Mouse (Mus musculus): ENCODE results near the gene Zfp651. TPM values are rescaled to one million over a fixed set of nuclear protein-coding genes. Genes with fewer than 3 reads are reported as not detected.

The Zfp651 gene
- polyA plus RNA-seq, 1 experiment from 2014 or later, result 0.89 TPM

DNA sequence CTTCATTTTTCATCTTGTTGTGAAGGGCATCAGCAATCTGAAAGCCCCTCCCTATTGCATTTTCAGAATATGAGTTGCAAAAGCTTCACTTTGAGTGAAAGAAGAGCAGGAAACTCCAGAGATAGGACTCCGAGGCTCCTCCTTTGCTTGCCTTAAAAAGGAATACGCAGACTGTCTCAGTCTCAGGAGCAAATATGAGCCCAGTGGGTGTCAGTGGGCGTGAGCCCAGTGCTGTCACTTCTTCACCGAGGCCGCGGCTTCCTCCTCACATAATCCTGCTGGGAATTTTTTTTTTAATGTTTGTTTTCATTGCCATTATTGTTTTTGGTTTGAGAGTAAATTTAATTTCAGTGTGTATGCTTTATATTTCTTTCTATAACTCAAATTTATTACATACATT lies 18.6 kb upstream of the Zfp651 start:
- no peak for ATAC-seq (ENCODE audit: low read depth)
- Histone ChIP-seq H3K9ac (ENCODE audit: low read depth, low read length) (no peak overlapping the region), H3K4me3 (ENCODE audit: low read depth, low read length) (no peak overlapping the region), H3K27ac (ENCODE audit: low read length) (no peak overlapping the region), H3K36me3 (ENCODE audit: control insufficient read depth, insufficient read depth) (peaks cover 33% of the 10 kb centered on the region), H3K4me2 (ENCODE audit: low read depth, low read length) (no peak overlapping the region), H3K4me1 (ENCODE audit: control insufficient read depth, low read depth, low read length) (no peaks in the 10 kb centered on the region), H3K9me3 (replicated peaks; ENCODE audit: control insufficient read depth, low read length) (no peaks in the 10 kb centered on the region), H3K27me3 (ENCODE audit: control insufficient read depth, insufficient read depth, low read depth, low read length) (no peaks in the 10 kb centered on the region)
- 86% methylated on average over 6 of the region's 6 CpGs for WGBS (ENCODE audit: insufficient replicate concordance)

DNA sequence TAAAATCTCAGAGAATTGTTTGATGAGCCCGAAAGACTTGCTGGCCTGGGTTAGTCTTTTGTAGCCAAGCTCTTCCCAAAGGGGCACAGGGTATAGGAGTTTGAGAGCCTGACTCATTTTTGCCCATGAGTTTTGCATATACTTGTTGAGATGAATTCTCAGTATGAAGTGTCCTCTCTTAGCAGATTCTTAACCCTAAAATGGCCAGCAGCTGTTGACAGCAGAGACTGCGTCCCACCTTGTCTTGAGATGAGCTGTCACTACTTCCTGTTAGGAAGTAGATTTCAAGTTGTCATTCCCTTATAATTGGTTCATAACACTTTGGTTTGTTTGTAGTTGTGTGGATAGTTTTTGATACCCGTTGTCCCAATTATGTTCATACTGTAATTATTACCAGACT lies 18.0 kb upstream of the Zfp651 start:
- Histone ChIP-seq H3K4me2 (ENCODE audit: low read depth, low read length) (no peak overlapping the region), H3K9ac (ENCODE audit: low read depth, low read length) (no peak overlapping the region), H3K4me1 (ENCODE audit: control insufficient read depth, low read depth, low read length) (no peaks in the 10 kb centered on the region), H3K27me3 (ENCODE audit: control insufficient read depth, insufficient read depth, low read depth, low read length) (no peaks in the 10 kb centered on the region), H3K36me3 (ENCODE audit: control insufficient read depth, insufficient read depth) (peaks cover 35% of the 10 kb centered on the region), H3K27ac (ENCODE audit: low read length) (no peak overlapping the region), H3K9me3 (replicated peaks; ENCODE audit: control insufficient read depth, low read length) (no peaks in the 10 kb centered on the region), H3K4me3 (ENCODE audit: low read depth, low read length) (no peak overlapping the region)
- ATAC-seq (ENCODE audit: low read depth), result no peak
- 83% methylated on average over 3 of the region's 3 CpGs for WGBS (ENCODE audit: insufficient replicate concordance)

DNA sequence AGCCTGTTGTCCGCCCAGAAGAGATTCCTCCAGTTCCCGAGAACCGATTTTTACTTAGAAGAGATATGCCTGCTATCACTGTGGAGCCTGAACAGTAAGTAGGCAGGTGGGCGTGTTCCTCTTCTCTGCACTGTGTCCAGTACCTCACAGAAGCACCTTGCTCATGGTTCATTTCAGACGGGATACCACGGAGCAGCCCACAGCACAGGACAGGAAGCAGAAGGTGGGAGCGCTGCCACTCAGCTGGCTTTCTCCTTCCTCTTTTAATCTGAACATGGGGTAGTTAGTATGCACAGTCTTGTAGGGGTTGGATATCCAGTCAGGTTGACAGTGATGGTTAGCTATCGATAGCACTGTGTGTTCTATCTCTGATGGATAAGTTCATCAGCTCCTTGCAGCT lies 15.1 kb upstream of the Zfp651 start:
- Histone ChIP-seq H3K36me3 (ENCODE audit: control insufficient read depth, insufficient read depth) (peaks cover 60% of the 10 kb centered on the region), H3K9me3 (replicated peaks; ENCODE audit: control insufficient read depth, low read length) (no peaks in the 10 kb centered on the region), H3K9ac (ENCODE audit: low read depth, low read length) (no peak overlapping the region), H3K4me1 (ENCODE audit: control insufficient read depth, low read depth, low read length) (no peaks in the 10 kb centered on the region), H3K4me2 (ENCODE audit: low read depth, low read length) (no peak overlapping the region), H3K4me3 (ENCODE audit: low read depth, low read length) (no peak overlapping the region), H3K27ac (ENCODE audit: low read length) (no peak overlapping the region), H3K27me3 (ENCODE audit: control insufficient read depth, insufficient read depth, low read depth, low read length) (no peaks in the 10 kb centered on the region)
- 65% methylated on average over 8 of the region's 8 CpGs for WGBS (ENCODE audit: insufficient replicate concordance)
- 0 out of 2 replicates have a peak, but pooled peaks have one; percentile 24 for ATAC-seq (ENCODE audit: low read depth)

DNA sequence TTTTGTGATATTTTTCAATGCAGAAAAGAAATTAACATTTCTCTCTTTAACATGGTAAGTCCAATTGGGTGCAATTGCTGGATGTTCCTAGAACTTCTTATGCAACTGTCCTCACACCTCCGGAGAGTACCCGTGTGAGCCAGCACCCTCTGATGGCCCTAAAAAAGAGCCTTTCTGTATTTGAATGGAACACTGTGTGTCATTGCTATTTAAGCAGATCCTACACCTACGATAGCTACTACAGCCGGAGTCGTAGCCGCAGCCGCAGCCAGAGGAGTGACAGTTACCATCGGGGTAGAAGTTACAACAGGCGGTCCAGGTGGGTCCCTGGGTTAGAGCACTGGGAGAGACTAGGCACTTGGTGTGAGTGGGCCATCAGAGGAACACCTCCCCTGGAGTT lies 6.4 kb upstream of the Zfp651 start:
- H3K9me3 ChIP-seq (replicated peaks; ENCODE audit: control insufficient read depth, low read length), result no peaks in the 10 kb centered on the region
- 91% methylated on average over 9 of the region's 9 CpGs for WGBS (ENCODE audit: insufficient replicate concordance)

DNA sequence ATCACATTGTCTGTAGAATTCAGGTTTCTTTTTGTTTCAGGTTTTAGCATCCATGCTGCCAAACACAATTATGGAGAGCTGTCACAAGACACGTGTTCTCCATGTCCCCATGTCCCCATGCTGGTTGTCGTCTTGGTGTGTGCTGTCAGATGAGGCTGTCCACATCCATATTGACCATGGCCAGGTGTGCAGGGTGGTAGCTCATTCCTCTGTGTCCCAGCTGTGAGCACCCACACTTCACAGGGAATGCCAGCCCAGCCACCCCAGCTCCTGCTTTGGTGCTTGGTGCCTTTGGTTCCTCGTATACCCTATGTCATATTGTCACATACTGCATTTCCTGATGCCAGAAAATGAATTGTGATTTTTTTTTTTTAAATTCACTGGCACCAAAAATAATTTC lies 4.5 kb upstream of the Zfp651 start:
- WGBS (ENCODE audit: insufficient replicate concordance), result 81% methylated on average over 3 of the region's 3 CpGs
- Histone ChIP-seq H3K27me3 (ENCODE audit: control insufficient read depth, insufficient read depth, low read depth, low read length) (peaks cover 16% of the 10 kb centered on the region), H3K9ac (ENCODE audit: low read depth, low read length) (no peak overlapping the region), H3K27ac (ENCODE audit: low read length) (no peak overlapping the region), H3K4me2 (ENCODE audit: low read depth, low read length) (no peak overlapping the region), H3K9me3 (replicated peaks; ENCODE audit: control insufficient read depth, low read length) (no peaks in the 10 kb centered on the region), H3K4me1 (ENCODE audit: control insufficient read depth, low read depth, low read length) (peaks cover 7% of the 10 kb centered on the region), H3K36me3 (ENCODE audit: control insufficient read depth, insufficient read depth) (peaks cover 44% of the 10 kb centered on the region), H3K4me3 (ENCODE audit: low read depth, low read length) (no peak overlapping the region)
- no peak for ATAC-seq (ENCODE audit: low read depth)

More for the DNA sequence above, 6.4 kb upstream of the Zfp651 start:
- ATAC-seq (ENCODE audit: low read depth), result no peak
- Histone ChIP-seq H3K9ac (ENCODE audit: low read depth, low read length) (no peak overlapping the region), H3K4me3 (ENCODE audit: low read depth, low read length) (no peak overlapping the region), H3K27ac (ENCODE audit: low read length) (no peak overlapping the region), H3K27me3 (ENCODE audit: control insufficient read depth, insufficient read depth, low read depth, low read length) (no peaks in the 10 kb centered on the region), H3K4me2 (ENCODE audit: low read depth, low read length) (no peak overlapping the region), H3K4me1 (ENCODE audit: control insufficient read depth, low read depth, low read length) (no peaks in the 10 kb centered on the region), H3K36me3 (ENCODE audit: control insufficient read depth, insufficient read depth) (peaks cover 59% of the 10 kb centered on the region)

DNA sequence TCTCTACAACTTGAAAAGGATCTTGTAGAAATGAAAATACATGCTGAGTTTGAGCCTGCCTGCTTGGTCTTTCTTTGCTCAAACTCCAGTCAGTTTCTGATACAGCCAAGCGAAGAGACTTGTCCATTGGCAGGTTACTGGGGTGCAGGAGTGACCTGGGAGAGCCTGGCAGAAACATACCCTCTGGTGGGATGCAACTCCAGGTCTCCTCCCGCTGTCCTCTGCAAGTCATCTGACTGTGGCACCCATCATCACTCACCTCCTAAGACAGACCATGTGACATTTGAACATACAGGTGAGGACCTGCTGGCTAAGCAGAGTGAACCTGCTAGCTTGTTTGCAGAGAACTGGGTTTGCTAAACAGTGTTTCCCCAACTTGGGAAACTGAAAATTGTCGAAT lies 2.3 kb upstream of the Zfp651 start:
- H3K4me1 ChIP-seq (ENCODE audit: control insufficient read depth, low read depth, low read length), result peaks cover 7% of the 10 kb centered on the region
- H3K36me3 ChIP-seq (ENCODE audit: control insufficient read depth, insufficient read depth), result peaks cover 31% of the 10 kb centered on the region
- no peak for ATAC-seq (ENCODE audit: low read depth)
- no peaks in the 10 kb centered on the region for H3K9me3 ChIP-seq (replicated peaks; ENCODE audit: control insufficient read depth, low read length)
- H3K4me2 ChIP-seq (ENCODE audit: low read depth, low read length), result no peak overlapping the region
- H3K4me3 ChIP-seq (ENCODE audit: low read depth, low read length), result no peak overlapping the region
- no peak overlapping the region for H3K9ac ChIP-seq (ENCODE audit: low read depth, low read length)
- H3K27ac ChIP-seq (ENCODE audit: low read length), result no peak overlapping the region
- H3K27me3 ChIP-seq (ENCODE audit: control insufficient read depth, insufficient read depth, low read depth, low read length), result peaks cover 35% of the 10 kb centered on the region
- 72% methylated on average over 3 of the region's 3 CpGs for WGBS (ENCODE audit: insufficient replicate concordance)

DNA sequence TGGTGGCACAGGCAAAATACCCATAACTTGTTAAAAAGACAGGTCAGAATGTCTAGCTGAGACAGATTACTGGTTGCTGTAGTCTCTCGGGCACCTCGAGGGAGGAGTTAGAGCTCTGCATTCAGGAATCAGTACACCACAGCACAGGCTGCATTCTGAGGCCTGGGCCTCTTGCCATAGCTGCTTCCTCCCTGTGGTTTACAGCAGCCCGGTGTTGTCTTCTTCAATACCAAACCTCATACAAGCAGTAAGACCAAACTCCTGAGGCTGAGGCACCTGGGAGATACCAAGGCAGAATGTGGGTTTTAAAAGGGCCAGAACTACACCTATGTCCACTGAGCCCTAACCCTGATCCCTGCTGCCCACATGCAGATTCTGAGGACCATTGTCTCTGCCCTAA lies 1.7 kb upstream of the Zfp651 start:
- Histone ChIP-seq H3K36me3 (ENCODE audit: control insufficient read depth, insufficient read depth) (peaks cover 25% of the 10 kb centered on the region), H3K4me3 (ENCODE audit: low read depth, low read length) (no peak overlapping the region), H3K4me1 (ENCODE audit: control insufficient read depth, low read depth, low read length) (peaks cover 7% of the 10 kb centered on the region), H3K9ac (ENCODE audit: low read depth, low read length) (no peak overlapping the region), H3K9me3 (replicated peaks; ENCODE audit: control insufficient read depth, low read length) (no peaks in the 10 kb centered on the region), H3K27me3 (ENCODE audit: control insufficient read depth, insufficient read depth, low read depth, low read length) (peaks cover 35% of the 10 kb centered on the region), H3K27ac (ENCODE audit: low read length) (no peak overlapping the region), H3K4me2 (ENCODE audit: low read depth, low read length) (no peak overlapping the region)
- no peak for ATAC-seq (ENCODE audit: low read depth)
- WGBS (ENCODE audit: insufficient replicate concordance), result 5% methylated on average over 3 of the region's 3 CpGs

DNA sequence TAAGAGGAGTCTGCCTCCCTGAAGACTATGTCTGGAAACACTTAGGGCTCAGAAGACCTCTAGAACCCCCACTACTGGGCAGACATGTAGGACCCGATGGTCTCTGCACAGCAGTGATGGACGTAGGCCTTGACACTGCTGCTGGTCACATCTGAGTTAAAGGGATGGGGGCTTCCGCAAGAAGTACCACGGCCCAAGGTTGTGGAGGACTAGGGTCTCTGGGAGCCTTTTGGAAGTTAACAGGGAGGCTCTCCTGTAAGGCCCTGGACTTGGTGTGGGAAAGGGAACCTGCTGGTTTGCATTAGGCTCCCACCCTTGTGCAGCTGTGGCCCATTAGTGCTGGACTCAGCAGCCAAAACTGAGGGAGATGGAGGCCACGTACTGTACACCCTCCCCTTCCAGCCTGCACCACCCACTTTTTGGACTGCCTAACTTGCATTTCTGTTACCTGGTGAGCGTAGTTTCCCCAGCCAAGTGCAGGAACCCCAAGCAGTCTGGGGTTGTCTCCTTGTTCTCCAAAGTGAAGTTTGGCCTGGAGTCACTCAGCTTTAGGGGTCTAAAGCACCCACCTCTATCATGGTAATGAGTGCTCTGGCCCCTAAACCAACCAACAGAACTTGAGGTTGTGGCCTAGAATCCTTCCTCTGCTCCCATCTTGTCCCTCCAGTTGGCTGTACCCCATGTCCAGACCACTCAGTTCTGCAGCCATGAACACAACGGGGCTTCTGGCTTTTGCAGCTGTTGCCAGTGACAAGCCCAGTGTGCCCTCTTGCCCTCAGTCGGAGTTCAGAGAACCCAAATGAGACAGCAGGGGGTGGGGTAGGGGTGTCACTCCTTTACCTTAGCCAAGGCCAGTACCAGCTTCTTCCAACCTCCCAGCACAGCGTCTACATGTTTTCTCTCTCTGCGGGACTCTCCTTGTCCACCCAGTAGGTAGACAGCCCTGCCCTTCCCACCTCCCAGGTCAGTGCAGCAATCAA lies 1.0 kb upstream of the Zfp651 start:
- Histone ChIP-seq H3K27ac (ENCODE audit: low read length) (no peak overlapping the region), H3K27me3 (ENCODE audit: control insufficient read depth, insufficient read depth, low read depth, low read length) (peaks cover 35% of the 10 kb centered on the region), H3K9ac (ENCODE audit: low read depth, low read length) (no peak overlapping the region), H3K4me3 (ENCODE audit: low read depth, low read length) (no peak overlapping the region), H3K9me3 (replicated peaks; ENCODE audit: control insufficient read depth, low read length) (no peaks in the 10 kb centered on the region), H3K36me3 (ENCODE audit: control insufficient read depth, insufficient read depth) (peaks cover 19% of the 10 kb centered on the region), H3K4me2 (ENCODE audit: low read depth, low read length) (peak overlapping the region; percentile 68; the same call in 1 of the 2 replicates), H3K4me1 (ENCODE audit: control insufficient read depth, low read depth, low read length) (peaks cover 7% of the 10 kb centered on the region)
- 49% methylated on average over 10 of the region's 10 CpGs for WGBS (ENCODE audit: insufficient replicate concordance)
- ATAC-seq (ENCODE audit: low read depth), result no peak
